Mouse (Mus musculus) limb, embryonic 14.5 days (tissue): Measurements from ENCODE around the gene Tbc1d14. TPM values are rescaled to one million over a fixed set of nuclear protein-coding genes. Genes with fewer than 3 reads are reported as not detected.

Experiments used
- ATAC-seq: fragments of 200-750 bp; cut with Nextera tagmentation; 2 replicates; pipeline ENCODE4 v1.8.0; 2017; ENCODE audit warnings: low read depth, moderate number of reproducible peaks, moderate TSS enrichment; ENCODE audit not compliant: low FRiP score
- DNase-seq: peaks from one replicate; pipeline ENCODE4 v3.0.0-alpha.2; 2015; ENCODE audit warnings: low spot score
- H3K27ac ChIP-seq: fragments of 300-500 bp; sonication (generic); replicated peaks from 2 replicates; pipeline ENCODE4 v1.5.1; 2014; ENCODE audit warnings: low read depth, mild to moderate bottlenecking, low read length, moderate library complexity, mixed read lengths
- H3K27me3 ChIP-seq: fragments of 300-500 bp; sonication (generic); 2 replicates; pipeline ENCODE4 v1.6.1; 2014; ENCODE audit warnings: low read length, mixed read lengths; ENCODE audit not compliant: control insufficient read depth, insufficient read depth
- H3K36me3 ChIP-seq: fragments of 300-500 bp; sonication (generic); 2 replicates; pipeline ENCODE4 v1.6.1; 2014; ENCODE audit warnings: mild to moderate bottlenecking, low read length, moderate library complexity, mixed read lengths; ENCODE audit not compliant: control insufficient read depth, insufficient read depth
- H3K4me1 ChIP-seq: fragments of 300-500 bp; sonication (generic); 2 replicates; pipeline ENCODE4 v1.6.1; 2014; ENCODE audit warnings: antibody characterized with exemption, low read length, mixed read lengths; ENCODE audit not compliant: control insufficient read depth, insufficient read depth
- H3K4me2 ChIP-seq: fragments of 300-500 bp; sonication (generic); replicated peaks from 2 replicates; pipeline ENCODE4 v1.6.1; 2014; ENCODE audit warnings: low read depth, mild to moderate bottlenecking, low read length, moderate library complexity; ENCODE audit not compliant: severe bottlenecking
- H3K4me3 ChIP-seq: fragments of 300-500 bp; sonication (generic); replicated peaks from 2 replicates; pipeline ENCODE4 v1.5.1; 2014; ENCODE audit warnings: low read length
- H3K9ac ChIP-seq: fragments of 300-500 bp; sonication (generic); 2 replicates; pipeline ENCODE4 v1.6.1; 2014; ENCODE audit warnings: mild to moderate bottlenecking, low read depth, low read length, moderate library complexity; ENCODE audit not compliant: severe bottlenecking
- H3K9me3 ChIP-seq: fragments of 300-500 bp; sonication (generic); 2 replicates; pipeline ENCODE4 v1.6.1; 2016; ENCODE audit warnings: low read length; ENCODE audit not compliant: control insufficient read depth
- POLR2A ChIP-seq: fragments of 200-500 bp; IDR thresholded peaks from 2 replicates; pipeline ENCODE4 v1.8.0; 2012; ENCODE audit warnings: inconsistent platforms, mild to moderate bottlenecking, moderate library complexity, borderline replicate concordance; ENCODE audit not compliant: insufficient read depth, insufficient read length; ENCODE audit errors: extremely low read depth
- WGBS: fragments of 180-500 bp; shearing (Covaris S2); extraction: QIAGEN DNeasy Blood & Tissue Kit; methylation state at CpG from one replicate; pipeline ENCODE4 v1.1.7; 2014; 5-methylcytosine and 5-hydroxymethylcytosine counted together
- polyA plus RNA-seq, 2 experiments: library from polyadenylated mRNA; depleted of rRNA in 1 of 2; stranded (reverse) in 1 of 2; unstranded in 1 of 2; fragments of >200 nt; fragmentation: Nextera tagmentation in 1 of 2; extraction: Ambion mirVana in 1 of 2; gene quantifications; 2 replicates each; pipeline versions ENCODE4 v1.2.1 to v1.2.3; 2012 to 2014

Tbc1d14 gene
- polyA plus RNA-seq, 2 experiments: 37.9 to 46.6 TPM

GRCm38 (mm10) chr5:36483203-36484101 is 109.6 kb downstream of the Tbc1d14 start:
- H3K36me3 ChIP-seq: no peaks in the 10 kb centered on the region; the same call in 1 of the 2 replicates
- H3K4me1 ChIP-seq: peaks cover 15% of the 10 kb centered on the region
- peak overlapping the region; percentile 77 for H3K9ac ChIP-seq
- H3K27ac ChIP-seq: 0 out of 2 replicates have a peak overlapping the region, but pooled peaks have one; percentile 39
- no peak for TF ChIP-seq POLR2A
- peak overlapping the region; percentile 89 for H3K4me3 ChIP-seq
- WGBS: 2% methylated on average over 41 of the region's 58 CpGs
- DNase-seq: peak; percentile 23
- H3K27me3 ChIP-seq: peaks cover 16% of the 10 kb centered on the region
- peak; percentile 17; the same call in 1 of the 2 replicates for ATAC-seq
- peak overlapping the region; percentile 91 for H3K4me2 ChIP-seq
- H3K9me3 ChIP-seq: no peaks in the 10 kb centered on the region

- peaks cover 4% of the 10 kb centered on the region; the same call in 1 of the 2 replicates for H3K36me3 ChIP-seq
- peaks cover 15% of the 10 kb centered on the region for H3K4me1 ChIP-seq
- no peak overlapping the region for H3K9ac ChIP-seq
- no peak overlapping the region for H3K4me2 ChIP-seq
- no peak for DNase-seq
- no peak for TF ChIP-seq POLR2A
- H3K9me3 ChIP-seq: no peaks in the 10 kb centered on the region
- peaks cover 15% of the 10 kb centered on the region for H3K27me3 ChIP-seq
- ATAC-seq: no peak
- 58% methylated on average over 1 of the region's 1 CpGs for WGBS
- H3K27ac ChIP-seq: no peak overlapping the region
- H3K4me3 ChIP-seq: no peak overlapping the region
These were observed 112.0 kb downstream of the Tbc1d14 start for GRCm38 (mm10) chr5:36481114-36481513.

DNA sequence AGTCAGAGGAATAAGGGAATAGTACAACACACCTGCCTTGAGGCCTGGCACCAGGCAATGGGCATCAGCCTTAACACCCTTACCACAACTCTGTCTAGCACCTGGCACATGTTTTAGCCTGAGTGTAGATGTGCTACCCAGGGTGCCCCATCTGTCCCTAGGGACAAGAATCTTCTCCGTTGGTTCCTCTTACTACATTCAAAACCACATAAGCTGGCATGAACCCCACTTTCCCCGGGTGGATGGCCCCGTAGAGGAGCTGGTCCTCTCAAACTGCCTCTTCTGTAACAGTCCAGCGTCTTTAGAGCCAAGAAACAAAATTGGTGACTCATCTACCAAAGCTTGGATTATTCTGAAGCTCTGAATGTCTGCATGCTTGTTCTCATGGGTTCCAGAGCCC is 112.7 kb downstream of the Tbc1d14 start:
- H3K9me3 ChIP-seq: no peaks in the 10 kb centered on the region
- H3K36me3 ChIP-seq: peaks cover 11% of the 10 kb centered on the region; the same call in 1 of the 2 replicates
- WGBS: 91% methylated on average over 4 of the region's 4 CpGs
- DNase-seq (no peak), ATAC-seq (no peak)
- H3K27ac ChIP-seq: no peak overlapping the region
- H3K4me3 ChIP-seq: no peak overlapping the region
- no peak for TF ChIP-seq POLR2A
- no peak overlapping the region for H3K9ac ChIP-seq
- H3K4me2 ChIP-seq: no peak overlapping the region
- peaks cover 8% of the 10 kb centered on the region for H3K27me3 ChIP-seq
- H3K4me1 ChIP-seq: peaks cover 15% of the 10 kb centered on the region

DNA sequence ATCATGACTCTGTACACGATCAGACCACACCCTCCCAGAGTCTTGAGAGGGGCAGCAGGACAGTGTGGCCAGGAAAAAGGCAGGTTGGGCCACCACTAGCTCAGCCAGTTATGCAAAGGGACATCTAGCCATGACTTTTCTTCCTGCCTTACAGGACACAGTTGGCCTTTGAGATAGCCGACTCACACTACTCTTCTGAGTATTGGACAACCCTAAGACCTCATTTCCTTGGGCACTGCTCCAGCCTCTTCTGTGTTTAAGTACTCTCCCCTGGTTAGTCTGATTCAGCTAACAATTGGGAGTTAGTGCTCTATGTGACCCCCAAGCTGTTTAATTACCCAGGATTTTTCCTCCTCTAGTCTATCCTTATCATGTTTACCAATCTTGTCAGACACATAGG is 113.3 kb downstream of the Tbc1d14 start:
- ATAC-seq (no peak), DNase-seq (no peak)
- no peaks in the 10 kb centered on the region for H3K9me3 ChIP-seq
- H3K4me2 ChIP-seq: no peak overlapping the region
- 0 out of 2 replicates have a peak, but pooled peaks cover 1% of the 10 kb centered on the region for H3K27me3 ChIP-seq
- 70% methylated on average over 2 of the region's 2 CpGs for WGBS
- H3K36me3 ChIP-seq: peaks cover 16% of the 10 kb centered on the region; the same call in 1 of the 2 replicates
- H3K4me1 ChIP-seq: peaks cover 12% of the 10 kb centered on the region
- H3K4me3 ChIP-seq: no peak overlapping the region
- no peak overlapping the region for H3K27ac ChIP-seq
- no peak overlapping the region for H3K9ac ChIP-seq
- no peak for TF ChIP-seq POLR2A

GRCm38 (mm10) chr5:36478540-36479420 is 114.3 kb downstream of the Tbc1d14 start:
- no peak for TF ChIP-seq POLR2A
- Histone ChIP-seq H3K4me2 (no peak overlapping the region), H3K4me3 (no peak overlapping the region), H3K36me3 (peaks cover 21% of the 10 kb centered on the region), H3K9ac (no peak overlapping the region), H3K27ac (no peak overlapping the region), H3K27me3 (no peaks in the 10 kb centered on the region), H3K9me3 (no peaks in the 10 kb centered on the region), H3K4me1 (peaks cover 10% of the 10 kb centered on the region)
- DNase-seq (no peak), ATAC-seq (no peak)
- 80% methylated on average over 6 of the region's 6 CpGs for WGBS
